In the genomic region with DNA sequence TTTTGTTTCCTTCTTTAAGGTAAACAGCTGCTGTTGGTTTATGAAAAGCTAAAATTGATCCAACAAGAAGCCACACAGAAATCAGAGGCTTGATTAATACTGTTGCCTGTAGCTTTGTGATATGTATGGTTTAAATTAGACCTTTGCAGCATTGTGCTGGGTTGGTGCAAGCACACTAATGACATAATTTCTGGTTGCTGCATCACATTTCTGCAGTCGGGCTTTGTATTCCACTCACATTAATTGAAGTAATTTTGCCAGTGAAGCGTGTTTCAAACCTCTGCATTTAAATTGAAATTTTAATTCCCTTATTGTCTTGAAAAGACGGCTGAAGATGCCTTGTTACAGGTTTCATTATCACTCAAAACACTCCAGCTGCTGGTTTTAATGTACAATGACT, we compare ENCODE assay signal across 20 mouse cellular contexts. TPM values are rescaled to one million over a fixed set of nuclear protein-coding genes. Genes with fewer than 3 reads are reported as not detected.
DNase-seq lines count a peak whose midpoint lies in the region; ATAC-seq lines count a peak whose summit lies in the region.
"Had no signal": no experiment of that assay in that cellular context is flagged by ENCODE, and none has a peak within 500 bp of the region (broad histone marks: within the 10 kb centered on the region; RNA-seq: fewer than 3 reads in every experiment).

No protein-coding gene starts in this region.

- no peak overlapping the region for H3K9ac ChIP-seq in neural tube, embryonic 12.5 days
- H3K9ac ChIP-seq in hindbrain, embryonic 15.5 days, result no peak overlapping the region
- no peak overlapping the region for H3K9ac ChIP-seq in neural tube, embryonic 13.5 days
- H3K9ac ChIP-seq: heart, embryonic 15.5 days; limb, embryonic 13.5 days; liver, embryonic 13.5 days; lung, embryonic 14.5 days; stomach, embryonic 15.5 days had no signal

- H3K9me3 ChIP-seq in neural tube, embryonic 12.5 days, result no peaks in the 10 kb centered on the region
- no peaks in the 10 kb centered on the region for H3K9me3 ChIP-seq in hindbrain, embryonic 15.5 days
- H3K9me3 ChIP-seq in neural tube, embryonic 13.5 days, result no peaks in the 10 kb centered on the region
- H3K9me3 ChIP-seq: heart, embryonic 15.5 days; limb, embryonic 13.5 days; liver, embryonic 13.5 days; stomach, embryonic 15.5 days had no signal

- no peak overlapping the region for H3K27ac ChIP-seq in neural tube, embryonic 12.5 days
- peak overlapping the region; percentile 69 for H3K27ac ChIP-seq in hindbrain, embryonic 15.5 days (replicated peaks)
- H3K27ac ChIP-seq in neural tube, embryonic 13.5 days (replicated peaks), result peak overlapping the region; percentile 77
- H3K27ac ChIP-seq: heart, embryonic 15.5 days; kidney, postnatal 0 days; limb, embryonic 13.5 days; liver, embryonic 13.5 days; stomach, embryonic 15.5 days had no signal

- no peak overlapping the region for H3K4me3 ChIP-seq in neural tube, embryonic 12.5 days
- no peak overlapping the region for H3K4me3 ChIP-seq in hindbrain, embryonic 15.5 days
- H3K4me3 ChIP-seq in neural tube, embryonic 13.5 days, result no peak overlapping the region
- H3K4me3 ChIP-seq: erythroblast, embryonic 14.5 days; heart, embryonic 15.5 days; limb, embryonic 13.5 days; liver, embryonic 13.5 days; stomach, embryonic 15.5 days had no signal

- no peaks in the 10 kb centered on the region for H3K27me3 ChIP-seq in neural tube, embryonic 12.5 days (replicated peaks)
- H3K27me3 ChIP-seq in hindbrain, embryonic 15.5 days, result no peaks in the 10 kb centered on the region
- no peaks in the 10 kb centered on the region for H3K27me3 ChIP-seq in neural tube, embryonic 13.5 days
- H3K27me3 ChIP-seq: heart, embryonic 15.5 days; limb, embryonic 13.5 days; liver, embryonic 13.5 days; stomach, embryonic 15.5 days had no signal

- no peaks in the 10 kb centered on the region; the same call in 1 of the 2 replicates for H3K4me1 ChIP-seq in neural tube, embryonic 12.5 days
- H3K4me1 ChIP-seq in hindbrain, embryonic 15.5 days (replicated peaks), result peaks cover 15% of the 10 kb centered on the region
- peaks cover 23% of the 10 kb centered on the region for H3K4me1 ChIP-seq in neural tube, embryonic 13.5 days (replicated peaks)
- H3K4me1 ChIP-seq: heart, embryonic 15.5 days; stomach, embryonic 15.5 days had no signal

- no peaks in the 10 kb centered on the region for H3K36me3 ChIP-seq in neural tube, embryonic 12.5 days
- H3K36me3 ChIP-seq in hindbrain, embryonic 15.5 days, result no peaks in the 10 kb centered on the region
- H3K36me3 ChIP-seq in neural tube, embryonic 13.5 days, result no peaks in the 10 kb centered on the region
- H3K36me3 ChIP-seq: heart, embryonic 15.5 days; limb, embryonic 13.5 days; liver, embryonic 13.5 days; stomach, embryonic 15.5 days had no signal

- ATAC-seq in neural tube, embryonic 12.5 days (ENCODE audit: low FRiP score, low read depth), result 0 out of 2 replicates have a peak, but pooled peaks have one; percentile 33
- ATAC-seq in hindbrain, embryonic 15.5 days (ENCODE audit: low FRiP score, low read depth), result no peak
- ATAC-seq in neural tube, embryonic 13.5 days (ENCODE audit: low read depth), result peak; percentile 63
- ATAC-seq: intestine, postnatal 0 days had no signal

- WGBS in neural tube, embryonic 12.5 days, result 58% methylated on average over 3 of the region's 3 CpGs
- WGBS in hindbrain, embryonic 15.5 days, result 34% methylated on average over 3 of the region's 3 CpGs
- 39% methylated on average over 3 of the region's 3 CpGs for WGBS in neural tube, embryonic 13.5 days

- DNase-seq in neural tube, embryonic 10.5 days (ENCODE audit: extremely low spot score, low spot score), result no peak
- no peak for DNase-seq in cerebellum, postnatal 14 days
- DNase-seq in layer of hippocampus, adult 9-11 months, result no peak
- DNase-seq in right cerebral cortex, postnatal 10 days (ENCODE audit: low spot score in 2 of 2), result no peak
- DNase-seq: cerebellum, adult 9-10 months; gastrocnemius, postnatal 25 days; heart, postnatal 4 days; layer of hippocampus, postnatal 36 days; liver, embryonic 13.5 days; lung, embryonic 14.5 days; lung, postnatal 36 days had no signal

- no peak overlapping the region for H3K4me2 ChIP-seq in neural tube, embryonic 12.5 days (replicated peaks)
- H3K4me2 ChIP-seq in hindbrain, embryonic 15.5 days, result no peak overlapping the region
- no peak overlapping the region for H3K4me2 ChIP-seq in neural tube, embryonic 13.5 days
- H3K4me2 ChIP-seq: heart, embryonic 15.5 days; limb, embryonic 13.5 days; liver, embryonic 13.5 days; lung, embryonic 14.5 days; stomach, embryonic 15.5 days had no signal

RNA-seq across cellular contexts. Expression of gene Exoc4, which starts 34.6 kb away (rescaled TPM):
- polyA plus RNA-seq in neural tube, embryonic 12.5 days (2016; fragmentation: Nextera tagmentation; extraction: Ambion mirVana), result 38.3 and 41.1 TPM in 2 replicates
- 47.0 and 49.6 TPM in 2 replicates for polyA plus RNA-seq in hindbrain, embryonic 15.5 days (2015; fragmentation: Nextera tagmentation; extraction: Ambion mirVana)
- 39.8 and 41.6 TPM in 2 replicates for polyA plus RNA-seq in neural tube, embryonic 13.5 days (2015; fragmentation: Nextera tagmentation; extraction: Ambion mirVana)
